Mouse (Mus musculus) gastrocnemius, postnatal 10 days (tissue): ENCODE data around the gene Slc6a3. TPM values are rescaled to one million over a fixed set of nuclear protein-coding genes. Genes with fewer than 3 reads are reported as not detected.

Experiments used
- DNase-seq: peaks from one replicate; pipeline ENCODE4 v3.0.0; 2021; ENCODE audit warnings: mixed read lengths
- long read RNA-seq, 2 experiments: library from polyadenylated mRNA; stranded (forward); transcript quantifications; one replicate each; pipeline ENCODE4 v2.0.0; 2021
- total RNA-seq, 2 experiments: library from RNA; stranded (reverse); gene quantifications; 2 replicates each; pipeline ENCODE4 v1.2.3; 2021

Slc6a3 gene
- not detected for total RNA-seq
- long read RNA-seq, experiment 1: 0 reads
- long read RNA-seq, experiment 2: 0 reads

- DNase-seq: no peak
These were observed at the start of gene Slc6a3 for GRCm38 (mm10) chr13:73536403-73536821. Slc6a3 (plus strand) TSS chr13:73536747.

- no peak for DNase-seq
These were observed 48.4 kb upstream of the Slc6a3 start for GRCm38 (mm10) chr13:73488105-73488504.

GRCm38 (mm10) chr13:73488707-73489106, 47.8 kb upstream of the Slc6a3 start:
- DNase-seq: no peak

- DNase-seq: no peak
These were observed 46.6 kb upstream of the Slc6a3 start for GRCm38 (mm10) chr13:73489986-73490385.

- DNase-seq: no peak
These were observed 45.9 kb upstream of the Slc6a3 start for GRCm38 (mm10) chr13:73490564-73491170.

- DNase-seq: no peak
These were observed 43.4 kb upstream of the Slc6a3 start for GRCm38 (mm10) chr13:73493183-73493582.

- DNase-seq: no peak
These were observed 42.0 kb upstream of the Slc6a3 start for GRCm38 (mm10) chr13:73494528-73494927.

- no peak for DNase-seq
These were observed 40.4 kb upstream of the Slc6a3 start for GRCm38 (mm10) chr13:73496137-73496536.

- no peak for DNase-seq
These were observed 36.5 kb upstream of the Slc6a3 start for GRCm38 (mm10) chr13:73499893-73500604.

- no peak for DNase-seq
These were observed 33.8 kb upstream of the Slc6a3 start for GRCm38 (mm10) chr13:73502719-73503118.

- DNase-seq: peak; percentile 85
These were observed 30.7 kb upstream of the Slc6a3 start for GRCm38 (mm10) chr13:73505686-73506467.

GRCm38 (mm10) chr13:73508817-73509550, 27.6 kb upstream of the Slc6a3 start:
- DNase-seq: no peak

GRCm38 (mm10) chr13:73509869-73510268, 26.7 kb upstream of the Slc6a3 start:
- no peak for DNase-seq

GRCm38 (mm10) chr13:73512776-73513673, 23.5 kb upstream of the Slc6a3 start:
- DNase-seq: peak; percentile 71

GRCm38 (mm10) chr13:73516886-73517285, 19.7 kb upstream of the Slc6a3 start:
- DNase-seq: no peak

GRCm38 (mm10) chr13:73533716-73534115, 2.8 kb upstream of the Slc6a3 start:
- no peak for DNase-seq

GRCm38 (mm10) chr13:73535287-73535686, 1.3 kb upstream of the Slc6a3 start:
- no peak for DNase-seq

GRCm38 (mm10) chr13:73536824-73537223, 277 bp downstream of the Slc6a3 start:
- no peak for DNase-seq

GRCm38 (mm10) chr13:73564201-73564600, 27.7 kb downstream of the Slc6a3 start:
- DNase-seq: no peak

GRCm38 (mm10) chr13:73575051-73575450, 38.5 kb downstream of the Slc6a3 start:
- no peak for DNase-seq

- no peak for DNase-seq
These were observed 40.7 kb downstream of the Slc6a3 start for GRCm38 (mm10) chr13:73577277-73577676.
